Mouse (Mus musculus) myocyte (in vitro differentiated cells): ENCODE measurements around the gene Olfr272.

Experiments used
- MAX ChIP-seq: IDR thresholded peaks from one replicate; pipeline ENCODE4 v1.6.1; 2011; ENCODE audit warnings: low read depth, mild to moderate bottlenecking, control low read depth
- POLR2A ChIP-seq: IDR thresholded peaks from one replicate; pipeline ENCODE4 v1.6.1; 2011; ENCODE audit warnings: low read depth, mild to moderate bottlenecking, control low read depth, moderate library complexity; ENCODE audit not compliant: insufficient read length
- USF1 ChIP-seq: IDR thresholded peaks from one replicate; pipeline ENCODE4 v1.6.1; 2011; ENCODE audit warnings: low read depth, mild to moderate bottlenecking, control low read depth, moderate library complexity

- TF ChIP-seq MAX (no peak), USF1 (no peak), POLR2A (no peak)
These were observed 45.3 kb upstream of the Olfr272 start, which contains the start of gene Olfr270 for GRCm38 (mm10) chr4:52964247-52964646.
